Mouse (Mus musculus) testis, adult 2 months (tissue): ENCODE results near the gene Gdnf.

Experiments used
- CTCF ChIP-seq: fragments of 200-500 bp; IDR thresholded peaks from 2 replicates; pipeline ENCODE4 v1.5.1; 2012; ENCODE audit warnings: low read depth, mild to moderate bottlenecking, inconsistent platforms, low read length, moderate library complexity; ENCODE audit not compliant: control insufficient read depth, insufficient read depth, insufficient replicate concordance
- POLR2A ChIP-seq: fragments of 200-500 bp; IDR thresholded peaks from 2 replicates; pipeline ENCODE4 v1.6.1; 2012; ENCODE audit warnings: low read depth, mild to moderate bottlenecking, inconsistent platforms, low read length, moderate library complexity; ENCODE audit not compliant: control insufficient read depth

DNA sequence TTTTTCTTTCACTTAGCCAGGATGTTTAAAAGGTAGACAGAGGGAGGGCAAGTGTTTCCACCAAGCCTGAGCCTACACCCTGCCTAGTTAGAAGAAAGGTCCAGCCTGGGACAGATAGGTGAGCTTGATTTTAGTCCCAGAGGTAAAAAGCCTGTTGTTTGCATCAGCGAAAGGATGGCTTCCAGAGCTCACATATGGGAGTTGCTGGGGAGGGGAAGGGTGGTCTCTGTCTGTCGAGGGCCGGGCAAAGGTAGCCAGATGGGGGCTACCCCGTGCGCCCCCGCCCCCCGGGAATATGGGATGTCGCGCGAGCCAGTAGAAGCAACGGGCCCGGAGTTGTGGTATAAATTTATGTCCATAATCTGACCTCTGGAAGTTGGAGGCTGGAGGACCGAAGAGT, 4.3 kb downstream of the Gdnf start:
- TF ChIP-seq CTCF (no peak), POLR2A (no peak)
